Comparison of ENCODE assay signal across 8 mouse cellular contexts in the genomic region with DNA sequence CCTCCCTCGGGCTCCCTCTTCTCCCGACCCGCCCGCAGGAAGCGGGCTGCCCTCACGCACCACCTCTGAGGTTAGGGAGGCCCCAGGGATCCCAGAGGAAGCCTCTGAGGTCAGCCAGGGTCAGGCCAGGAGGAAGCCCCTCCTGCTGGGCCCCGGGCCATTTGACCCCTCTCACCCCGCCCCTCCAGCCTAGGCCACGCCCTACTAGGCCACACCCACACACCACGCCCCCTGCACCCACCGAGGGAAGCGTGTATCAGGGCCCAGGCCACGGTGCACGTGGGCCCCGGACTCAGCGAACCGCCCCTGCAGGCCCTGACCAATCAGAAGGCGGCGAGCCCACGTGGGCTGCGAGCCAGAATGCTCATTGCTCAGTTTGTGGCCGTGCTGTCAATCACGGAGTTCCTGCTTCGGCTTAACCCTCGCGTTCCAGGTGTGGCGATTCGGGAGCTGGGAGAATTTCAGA. TPM values are rescaled to one million over a fixed set of nuclear protein-coding genes. Genes with fewer than 3 reads are reported as not detected.
DNase-seq lines count a peak whose midpoint lies in the region; ATAC-seq lines count a peak whose summit lies in the region.

A gene (minus strand): TSS at position 336 of the 466 bp plus-strand sequence.

- H3K27me3 ChIP-seq in hindbrain, embryonic 12.5 days = peaks cover 50% of the 10 kb centered on the region

- 0 out of 2 replicates have a peak within 1 kb of the TSS, but pooled peaks have one; percentile 30 for H3K27ac ChIP-seq in hindbrain, embryonic 12.5 days

- peak within 1 kb of the TSS; percentile 18 for H3K4me3 ChIP-seq in hindbrain, embryonic 12.5 days

- no peaks in the 10 kb centered on the region for H3K36me3 ChIP-seq in hindbrain, embryonic 12.5 days

- H3K9me3 ChIP-seq in hindbrain, embryonic 12.5 days (replicated peaks) = no peaks in the 10 kb centered on the region

- under 1% methylated on average over 28 of the region's 28 CpGs for WGBS in hindbrain, embryonic 12.5 days

- H3K4me2 ChIP-seq in hindbrain, embryonic 12.5 days (replicated peaks) = peak within 1 kb of the TSS; percentile 46

- DNase-seq in MN1 (ENCODE audit: low spot score) = peak; percentile 98
- DNase-seq in cerebellum, adult 9-11 months = peak; percentile 95
- peak; percentile 90 to 93 for DNase-seq in frontal cortex, postnatal 10 days (ENCODE audit: low spot score in 2 of 2)
- DNase-seq in layer of hippocampus, postnatal 14 days (ENCODE audit: low spot score in 2 of 2) = peak; percentile 88 to 95
- DNase-seq in lung, postnatal 14 days = peak; percentile 98
- peak; percentile 92 for DNase-seq in retina, adult 2 months (ENCODE audit: low read depth, low spot score)
- peak; percentile 95 to 96 for DNase-seq in thymus, postnatal 36 days

- peak within 1 kb of the TSS; percentile 43; the same call in 1 of the 2 replicates for H3K9ac ChIP-seq in hindbrain, embryonic 12.5 days

- H3K4me1 ChIP-seq in hindbrain, embryonic 12.5 days = peaks cover 57% of the 10 kb centered on the region

- peak; percentile 80 for ATAC-seq in hindbrain, embryonic 12.5 days (ENCODE audit: low FRiP score)

RNA-seq across cellular contexts. Expression of the gene that starts here (rescaled TPM):
- 8.2 and 8.3 TPM in 2 replicates for polyA plus RNA-seq in hindbrain, embryonic 12.5 days (2016; fragmentation: Nextera tagmentation; extraction: Ambion mirVana)
- total RNA-seq in layer of hippocampus, postnatal 14 days (2021) = 1 to 10 TPM; 2.0 to 3.5 TPM

Comparison
In these comparisons a context has a peak if more than half of its experiments do, and no peak if none do; other contexts are left out.
1. Peak in every context shown above with its lines: DNase-seq, ATAC-seq, H3K4me3 ChIP-seq and H3K27ac ChIP-seq.